Mouse (Mus musculus): ENCODE data around the gene Snd1. TPM values are rescaled to one million over a fixed set of nuclear protein-coding genes. Genes with fewer than 3 reads are reported as not detected.

Gene Snd1
- polyA plus RNA-seq, 1 experiment: 155 TPM

GRCm38 (mm10) chr6:28555428-28555827 lies 80.5 kb downstream of the Snd1 start:
- Histone ChIP-seq H3K79me3 (ENCODE audit: low read depth) (peaks cover 4% of the 10 kb centered on the region), H3K4me3 (ENCODE audit: insufficient read depth, poor library complexity, severe bottlenecking) (no peak overlapping the region), H3K36me3 (ENCODE audit: control insufficient read depth, insufficient read depth) (peaks cover 75% of the 10 kb centered on the region), H3K79me2 (ENCODE audit: control insufficient read depth, insufficient read depth) (peaks cover 11% of the 10 kb centered on the region), H3K27me3 (ENCODE audit: control insufficient read depth, insufficient read depth, insufficient read length) (no peaks in the 10 kb centered on the region), H3ac (ENCODE audit: control insufficient read depth, insufficient read length, low read depth) (no peak overlapping the region)
- TF ChIP-seq MAX (IDR thresholded peaks at IDR 0.05): no peak
- no peak for TF ChIP-seq FOSL1 (IDR thresholded peaks at IDR 0.05; ENCODE audit: insufficient read depth, low read length, poor library complexity, severe bottlenecking)
- no peak for TF ChIP-seq MYOG (IDR thresholded peaks at IDR 0.05; ENCODE audit: control insufficient read depth, extremely low read depth, insufficient read length)
- no peak for TF ChIP-seq MYOD1 (IDR thresholded peaks at IDR 0.05; ENCODE audit: control insufficient read depth, insufficient read length, low read depth)
- TF ChIP-seq USF1 (IDR thresholded peaks at IDR 0.05; ENCODE audit: low read depth): no peak
- TF ChIP-seq CTCF (IDR thresholded peaks at IDR 0.05; ENCODE audit: control insufficient read depth, insufficient read depth, insufficient read length): no peak
- no peak for TF ChIP-seq CEBPB (IDR thresholded peaks at IDR 0.05; ENCODE audit: low read depth)

DNA sequence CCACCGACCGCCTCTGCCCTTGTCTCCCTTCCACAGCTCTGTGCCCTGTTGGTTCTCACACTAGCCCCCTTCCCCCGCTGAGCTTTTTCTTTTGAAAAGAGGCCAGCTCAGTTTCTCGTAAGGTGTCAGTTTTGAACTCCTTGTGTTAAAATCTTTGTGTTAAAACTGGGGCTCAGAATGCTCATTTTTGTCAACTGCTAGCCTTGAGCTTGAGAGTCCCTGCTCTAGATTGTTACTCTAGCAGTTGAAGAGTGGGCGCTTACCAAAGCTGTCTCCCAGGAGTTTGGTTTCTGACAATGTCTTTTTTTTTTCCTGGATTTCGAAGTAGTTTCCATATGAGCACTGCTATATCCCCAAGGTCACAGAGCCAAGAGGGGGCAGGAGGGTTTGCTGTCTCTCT lies 82.8 kb downstream of the Snd1 start:
- TF ChIP-seq MAX (IDR thresholded peaks at IDR 0.05) (no peak), MYOG (IDR thresholded peaks at IDR 0.05; ENCODE audit: control insufficient read depth, extremely low read depth, insufficient read length) (no peak), FOSL1 (IDR thresholded peaks at IDR 0.05; ENCODE audit: insufficient read depth, low read length, poor library complexity, severe bottlenecking) (no peak), USF1 (IDR thresholded peaks at IDR 0.05; ENCODE audit: low read depth) (no peak), MYOD1 (IDR thresholded peaks at IDR 0.05; ENCODE audit: control insufficient read depth, insufficient read length, low read depth) (no peak), CTCF (IDR thresholded peaks at IDR 0.05; ENCODE audit: control insufficient read depth, insufficient read depth, insufficient read length) (no peak), CEBPB (IDR thresholded peaks at IDR 0.05; ENCODE audit: low read depth) (no peak)
- H3K27me3 ChIP-seq (ENCODE audit: control insufficient read depth, insufficient read depth, insufficient read length): no peaks in the 10 kb centered on the region

GRCm38 (mm10) chr6:28559419-28559818 lies 84.5 kb downstream of the Snd1 start:
- H3ac ChIP-seq (ENCODE audit: control insufficient read depth, insufficient read length, low read depth): no peak overlapping the region
- peaks cover 29% of the 10 kb centered on the region for H3K79me2 ChIP-seq (ENCODE audit: control insufficient read depth, insufficient read depth)
- peaks cover 6% of the 10 kb centered on the region for H3K79me3 ChIP-seq (ENCODE audit: low read depth)
- H3K4me3 ChIP-seq (ENCODE audit: insufficient read depth, poor library complexity, severe bottlenecking): no peak overlapping the region
- no peaks in the 10 kb centered on the region for H3K27me3 ChIP-seq (ENCODE audit: control insufficient read depth, insufficient read depth, insufficient read length)
- TF ChIP-seq CTCF (IDR thresholded peaks at IDR 0.05; ENCODE audit: control insufficient read depth, insufficient read depth, insufficient read length): no peak
- no peak for TF ChIP-seq CEBPB (IDR thresholded peaks at IDR 0.05; ENCODE audit: low read depth)
- no peak for TF ChIP-seq MYOG (IDR thresholded peaks at IDR 0.05; ENCODE audit: control insufficient read depth, extremely low read depth, insufficient read length)
- TF ChIP-seq USF1 (IDR thresholded peaks at IDR 0.05; ENCODE audit: low read depth): no peak
- H3K36me3 ChIP-seq (ENCODE audit: control insufficient read depth, insufficient read depth): peaks cover 70% of the 10 kb centered on the region

More for the DNA sequence above, 82.8 kb downstream of the Snd1 start:
- no peak overlapping the region for H3K4me3 ChIP-seq (ENCODE audit: insufficient read depth, poor library complexity, severe bottlenecking)
- peaks cover 24% of the 10 kb centered on the region for H3K79me2 ChIP-seq (ENCODE audit: control insufficient read depth, insufficient read depth)
- H3K36me3 ChIP-seq (ENCODE audit: control insufficient read depth, insufficient read depth): peaks cover 76% of the 10 kb centered on the region
- H3K79me3 ChIP-seq (ENCODE audit: low read depth): peaks cover 2% of the 10 kb centered on the region
- H3ac ChIP-seq (ENCODE audit: control insufficient read depth, insufficient read length, low read depth): no peak overlapping the region

DNA sequence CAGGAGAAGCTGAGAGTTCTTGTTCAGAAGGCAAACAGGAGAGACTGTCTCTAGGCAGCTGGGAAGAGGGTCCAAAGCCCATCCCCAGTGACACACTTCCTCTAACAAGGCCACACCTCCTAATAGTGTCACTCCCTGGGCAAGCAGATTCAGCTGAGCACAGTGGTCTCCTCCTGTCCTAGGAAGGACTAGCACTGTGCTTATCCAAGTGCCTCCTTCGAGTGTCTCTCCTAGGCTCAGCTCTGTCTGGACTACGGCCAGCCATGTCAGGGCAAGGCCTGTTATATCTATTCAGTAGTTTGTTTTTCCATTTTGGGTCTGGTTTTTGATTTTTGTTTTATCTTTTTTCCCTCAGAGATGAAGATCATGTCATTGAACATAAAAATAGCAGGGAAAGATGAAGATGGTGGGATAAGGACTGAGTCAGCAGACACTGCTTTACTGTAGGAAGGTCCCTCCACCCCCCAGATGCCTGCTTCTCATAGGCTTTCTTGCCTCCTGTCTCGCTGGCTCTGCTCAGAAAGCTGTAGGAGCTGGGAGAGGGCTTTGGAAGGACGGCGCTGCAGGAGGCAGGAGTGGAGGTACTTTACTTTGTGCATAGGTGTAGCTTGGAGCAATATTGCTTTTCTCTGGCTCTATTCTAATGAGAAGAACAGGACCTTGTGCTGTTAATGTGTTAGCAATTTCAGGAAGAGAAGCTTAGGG lies 86.5 kb downstream of the Snd1 start:
- peaks cover 9% of the 10 kb centered on the region for H3K79me3 ChIP-seq (ENCODE audit: low read depth)
- H3K27me3 ChIP-seq (ENCODE audit: control insufficient read depth, insufficient read depth, insufficient read length): no peaks in the 10 kb centered on the region
- TF ChIP-seq CTCF (IDR thresholded peaks at IDR 0.05; ENCODE audit: control insufficient read depth, insufficient read depth, insufficient read length) (no peak), MYOG (IDR thresholded peaks at IDR 0.05; ENCODE audit: control insufficient read depth, extremely low read depth, insufficient read length) (no peak), MAX (IDR thresholded peaks at IDR 0.05) (no peak), MYOD1 (IDR thresholded peaks at IDR 0.05; ENCODE audit: control insufficient read depth, insufficient read length, low read depth) (no peak), CEBPB (IDR thresholded peaks at IDR 0.05; ENCODE audit: low read depth) (no peak), FOSL1 (IDR thresholded peaks at IDR 0.05; ENCODE audit: insufficient read depth, low read length, poor library complexity, severe bottlenecking) (no peak), USF1 (IDR thresholded peaks at IDR 0.05; ENCODE audit: low read depth) (no peak)
- H3K4me3 ChIP-seq (ENCODE audit: insufficient read depth, poor library complexity, severe bottlenecking): no peak overlapping the region
- H3K79me2 ChIP-seq (ENCODE audit: control insufficient read depth, insufficient read depth): peaks cover 34% of the 10 kb centered on the region
- H3ac ChIP-seq (ENCODE audit: control insufficient read depth, insufficient read length, low read depth): no peak overlapping the region
- H3K36me3 ChIP-seq (ENCODE audit: control insufficient read depth, insufficient read depth): peaks cover 71% of the 10 kb centered on the region

- H3K27me3 ChIP-seq (ENCODE audit: control insufficient read depth, insufficient read depth, insufficient read length): no peaks in the 10 kb centered on the region
- TF ChIP-seq CEBPB (IDR thresholded peaks at IDR 0.05; ENCODE audit: low read depth) (no peak), CTCF (IDR thresholded peaks at IDR 0.05; ENCODE audit: control insufficient read depth, insufficient read depth, insufficient read length) (no peak), MYOD1 (IDR thresholded peaks at IDR 0.05; ENCODE audit: control insufficient read depth, insufficient read length, low read depth) (no peak), MYOG (IDR thresholded peaks at IDR 0.05; ENCODE audit: control insufficient read depth, extremely low read depth, insufficient read length) (no peak), USF1 (IDR thresholded peaks at IDR 0.05; ENCODE audit: low read depth) (no peak)
Observed at GRCm38 (mm10) chr6:28562323-28563044, 87.5 kb downstream of the Snd1 start.

More at GRCm38 (mm10) chr6:28562323-28563044, 87.5 kb downstream of the Snd1 start:
- Histone ChIP-seq H3K79me2 (ENCODE audit: control insufficient read depth, insufficient read depth) (peaks cover 32% of the 10 kb centered on the region), H3K36me3 (ENCODE audit: control insufficient read depth, insufficient read depth) (peaks cover 69% of the 10 kb centered on the region), H3K4me3 (ENCODE audit: insufficient read depth, poor library complexity, severe bottlenecking) (no peak overlapping the region), H3ac (ENCODE audit: control insufficient read depth, insufficient read length, low read depth) (no peak overlapping the region), H3K79me3 (ENCODE audit: low read depth) (peaks cover 8% of the 10 kb centered on the region)

All from C2C12 (cell line).